Mouse (Mus musculus): Measurements from ENCODE around the gene Wee1.

DNA sequence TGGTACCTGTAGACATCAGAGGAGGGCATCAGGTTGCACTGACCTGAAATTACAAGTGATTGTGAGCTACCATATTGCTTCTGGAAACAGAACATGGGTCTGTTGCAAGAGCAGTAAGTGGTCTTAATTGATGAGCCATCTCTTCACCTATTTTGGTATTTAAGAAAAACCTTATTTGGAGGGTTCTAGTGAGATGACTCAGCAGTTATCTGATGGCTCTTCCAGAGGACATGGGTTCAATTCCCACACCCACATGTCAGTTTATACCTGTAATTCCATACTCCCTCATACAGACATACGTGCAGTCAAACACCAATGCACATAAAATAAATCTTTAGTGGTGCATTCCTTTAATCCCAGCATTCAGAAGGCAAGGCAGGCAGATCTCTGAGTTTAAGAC, 22.0 kb downstream of the Wee1 start:
- TF ChIP-seq POLR2A (IDR thresholded peaks at IDR 0.05; ENCODE audit: low read depth, low read length) (no peak), CTCF (conservative IDR thresholded peaks at IDR 0.05; ENCODE audit: insufficient read depth, insufficient read length, low read depth, low read length) (no peak)
